Mouse (Mus musculus) limb, embryonic 14.5 days (tissue): ENCODE data around the gene Ston2. TPM values are rescaled to one million over a fixed set of nuclear protein-coding genes. Genes with fewer than 3 reads are reported as not detected.

Experiments used
- ATAC-seq: fragments of 200-750 bp; cut with Nextera tagmentation; 2 replicates; pipeline ENCODE4 v1.8.0; 2017; ENCODE audit warnings: low read depth, moderate number of reproducible peaks, moderate TSS enrichment; ENCODE audit not compliant: low FRiP score
- DNase-seq: peaks from one replicate; pipeline ENCODE4 v3.0.0-alpha.2; 2015; ENCODE audit warnings: low spot score
- H3K27ac ChIP-seq: fragments of 300-500 bp; sonication (generic); replicated peaks from 2 replicates; pipeline ENCODE4 v1.5.1; 2014; ENCODE audit warnings: low read depth, mild to moderate bottlenecking, low read length, moderate library complexity, mixed read lengths
- H3K27me3 ChIP-seq: fragments of 300-500 bp; sonication (generic); 2 replicates; pipeline ENCODE4 v1.6.1; 2014; ENCODE audit warnings: low read length, mixed read lengths; ENCODE audit not compliant: control insufficient read depth, insufficient read depth
- H3K36me3 ChIP-seq: fragments of 300-500 bp; sonication (generic); 2 replicates; pipeline ENCODE4 v1.6.1; 2014; ENCODE audit warnings: mild to moderate bottlenecking, low read length, moderate library complexity, mixed read lengths; ENCODE audit not compliant: control insufficient read depth, insufficient read depth
- H3K4me1 ChIP-seq: fragments of 300-500 bp; sonication (generic); 2 replicates; pipeline ENCODE4 v1.6.1; 2014; ENCODE audit warnings: antibody characterized with exemption, low read length, mixed read lengths; ENCODE audit not compliant: control insufficient read depth, insufficient read depth
- H3K4me2 ChIP-seq: fragments of 300-500 bp; sonication (generic); replicated peaks from 2 replicates; pipeline ENCODE4 v1.6.1; 2014; ENCODE audit warnings: low read depth, mild to moderate bottlenecking, low read length, moderate library complexity; ENCODE audit not compliant: severe bottlenecking
- H3K4me3 ChIP-seq: fragments of 300-500 bp; sonication (generic); replicated peaks from 2 replicates; pipeline ENCODE4 v1.5.1; 2014; ENCODE audit warnings: low read length
- H3K9ac ChIP-seq: fragments of 300-500 bp; sonication (generic); 2 replicates; pipeline ENCODE4 v1.6.1; 2014; ENCODE audit warnings: mild to moderate bottlenecking, low read depth, low read length, moderate library complexity; ENCODE audit not compliant: severe bottlenecking
- H3K9me3 ChIP-seq: fragments of 300-500 bp; sonication (generic); 2 replicates; pipeline ENCODE4 v1.6.1; 2016; ENCODE audit warnings: low read length; ENCODE audit not compliant: control insufficient read depth
- POLR2A ChIP-seq: fragments of 200-500 bp; IDR thresholded peaks from 2 replicates; pipeline ENCODE4 v1.8.0; 2012; ENCODE audit warnings: inconsistent platforms, mild to moderate bottlenecking, moderate library complexity, borderline replicate concordance; ENCODE audit not compliant: insufficient read depth, insufficient read length; ENCODE audit errors: extremely low read depth
- WGBS: fragments of 180-500 bp; shearing (Covaris S2); extraction: QIAGEN DNeasy Blood & Tissue Kit; methylation state at CpG from one replicate; pipeline ENCODE4 v1.1.7; 2014; 5-methylcytosine and 5-hydroxymethylcytosine counted together
- polyA plus RNA-seq, 2 experiments: library from polyadenylated mRNA; depleted of rRNA in 1 of 2; stranded (reverse) in 1 of 2; unstranded in 1 of 2; fragments of >200 nt; fragmentation: Nextera tagmentation in 1 of 2; extraction: Ambion mirVana in 1 of 2; gene quantifications; 2 replicates each; pipeline versions ENCODE4 v1.2.1 to v1.2.3; 2012 to 2014

Ston2 gene
- polyA plus RNA-seq, 2 experiments = 9.6 to 9.9 TPM

GRCm38 (mm10) chr12:91799821-91800335 is 11.7 kb upstream of the Ston2 start:
- no peak for TF ChIP-seq POLR2A
- DNase-seq (no peak), ATAC-seq (no peak)
- Histone ChIP-seq H3K4me2 (no peak overlapping the region), H3K27ac (no peak overlapping the region), H3K9me3 (no peaks in the 10 kb centered on the region), H3K9ac (no peak overlapping the region), H3K4me3 (no peak overlapping the region), H3K4me1 (no peaks in the 10 kb centered on the region), H3K36me3 (no peaks in the 10 kb centered on the region), H3K27me3 (no peaks in the 10 kb centered on the region)
- WGBS = 78% methylated on average over 12 of the region's 12 CpGs

GRCm38 (mm10) chr12:91799379-91799773 is 11.2 kb upstream of the Ston2 start:
- Histone ChIP-seq H3K27me3 (no peaks in the 10 kb centered on the region), H3K4me1 (no peaks in the 10 kb centered on the region), H3K36me3 (no peaks in the 10 kb centered on the region), H3K4me3 (no peak overlapping the region), H3K9me3 (no peaks in the 10 kb centered on the region), H3K27ac (no peak overlapping the region), H3K4me2 (no peak overlapping the region), H3K9ac (no peak overlapping the region)
- WGBS = 25% methylated on average over 6 of the region's 6 CpGs
- ATAC-seq = no peak
- TF ChIP-seq POLR2A = no peak
- DNase-seq = peak; percentile 54

- no peaks in the 10 kb centered on the region for H3K27me3 ChIP-seq
- 79% methylated on average over 6 of the region's 6 CpGs for WGBS
- H3K4me1 ChIP-seq = no peaks in the 10 kb centered on the region
- H3K9ac ChIP-seq = no peak overlapping the region
- no peak overlapping the region for H3K4me3 ChIP-seq
- no peak overlapping the region for H3K4me2 ChIP-seq
- TF ChIP-seq POLR2A = no peak
- no peak for DNase-seq
- no peak overlapping the region for H3K27ac ChIP-seq
- no peak for ATAC-seq
- no peaks in the 10 kb centered on the region for H3K9me3 ChIP-seq
- H3K36me3 ChIP-seq = no peaks in the 10 kb centered on the region
These were observed 10.7 kb upstream of the Ston2 start for GRCm38 (mm10) chr12:91798720-91799378.

- no peak overlapping the region for H3K27ac ChIP-seq
- WGBS = 81% methylated on average over 4 of the region's 4 CpGs
- H3K4me1 ChIP-seq = no peaks in the 10 kb centered on the region
- no peaks in the 10 kb centered on the region for H3K27me3 ChIP-seq
- no peak overlapping the region for H3K4me2 ChIP-seq
- H3K36me3 ChIP-seq = no peaks in the 10 kb centered on the region
- no peaks in the 10 kb centered on the region for H3K9me3 ChIP-seq
- ATAC-seq (no peak), DNase-seq (no peak)
- no peak overlapping the region for H3K9ac ChIP-seq
- TF ChIP-seq POLR2A = no peak
- H3K4me3 ChIP-seq = no peak overlapping the region
These were observed 8.6 kb upstream of the Ston2 start for GRCm38 (mm10) chr12:91796774-91797173.

- H3K4me2 ChIP-seq = no peak overlapping the region
- H3K4me1 ChIP-seq = no peaks in the 10 kb centered on the region
- no peaks in the 10 kb centered on the region for H3K36me3 ChIP-seq
- no peak overlapping the region for H3K4me3 ChIP-seq
- H3K9ac ChIP-seq = no peak overlapping the region
- H3K27ac ChIP-seq = no peak overlapping the region
- ATAC-seq (no peak), DNase-seq (no peak)
- 72% methylated on average over 8 of the region's 8 CpGs for WGBS
- H3K27me3 ChIP-seq = no peaks in the 10 kb centered on the region
- H3K9me3 ChIP-seq = no peaks in the 10 kb centered on the region
- TF ChIP-seq POLR2A = no peak
These were observed 5.1 kb upstream of the Ston2 start for GRCm38 (mm10) chr12:91793266-91793665.
